Mouse (Mus musculus) ES-E14 (cell line): ENCODE measurements around the gene Dagla. TPM values are rescaled to one million over a fixed set of nuclear protein-coding genes. Genes with fewer than 3 reads are reported as not detected.
A peak's percentile ranks its signal among the peaks of the same experiment; 100 is the strongest.

Experiments
- DNase-seq: peaks from one replicate; pipeline ENCODE4 v3.0.0-alpha.2; 2013; ENCODE audit warnings: low read depth, low spot score
- H3K27ac ChIP-seq: 2 replicates; pipeline ENCODE4 v1.5.1; 2012; ENCODE audit warnings: low read depth, mild to moderate bottlenecking, low read length, moderate library complexity, mixed read lengths; ENCODE audit not compliant: poor library complexity, insufficient read depth, severe bottlenecking
- H3K36me3 ChIP-seq: 2 replicates; pipeline ENCODE4 v1.6.1; 2012; ENCODE audit warnings: mild to moderate bottlenecking, low read length, moderate library complexity, mixed read lengths; ENCODE audit not compliant: control insufficient read depth, poor library complexity, insufficient read depth, severe bottlenecking
- H3K4me1 ChIP-seq, 2 experiments: fragments of 150-350 bp in 1 of 2; sonication (generic) in 1 of 2; 2 replicates each; pipeline ENCODE4 v1.6.1; 2012; ENCODE audit warnings: low read length in 2 of 2, mild to moderate bottlenecking in 1 of 2, mixed read lengths in 1 of 2; ENCODE audit not compliant: control insufficient read depth in 2 of 2, insufficient read depth in 2 of 2, poor library complexity in 1 of 2
- H3K4me3 ChIP-seq, 2 experiments: fragments of 150-350 bp in 1 of 2; sonication (generic) in 1 of 2; 2 replicates each; pipeline ENCODE4 v1.5.1; 2012; ENCODE audit warnings: low read length in 2 of 2, low read depth in 1 of 2, mild to moderate bottlenecking in 1 of 2, mixed read lengths in 1 of 2; ENCODE audit not compliant: insufficient read depth in 1 of 2, poor library complexity in 1 of 2, severe bottlenecking in 1 of 2
- H3K9ac ChIP-seq: 2 replicates; pipeline ENCODE4 v1.6.1; 2012; ENCODE audit warnings: low read depth, mild to moderate bottlenecking, low read length, mixed read lengths; ENCODE audit not compliant: poor library complexity, insufficient read depth, severe bottlenecking
- H3K9me3 ChIP-seq: fragments of 150-350 bp; sonication (generic); 2 replicates; pipeline ENCODE4 v1.6.1; 2012; ENCODE audit warnings: low read depth, mild to moderate bottlenecking, low read length; ENCODE audit not compliant: control insufficient read depth, insufficient read depth
- CHD2 ChIP-seq: IDR thresholded peaks from 2 replicates; pipeline ENCODE4 v1.6.1; 2014; ENCODE audit warnings: mild to moderate bottlenecking, low read depth, low read length, inconsistent platforms
- HCFC1 ChIP-seq: IDR thresholded peaks from 2 replicates; pipeline ENCODE4 v1.6.1; 2012; ENCODE audit warnings: low read length, inconsistent platforms, borderline replicate concordance; ENCODE audit not compliant: insufficient read depth
- MAFK ChIP-seq: IDR thresholded peaks from 2 replicates; pipeline ENCODE4 v1.6.1; 2014; ENCODE audit warnings: mild to moderate bottlenecking, low read depth, low read length, inconsistent platforms; ENCODE audit not compliant: insufficient read depth
- ZC3H11A ChIP-seq: IDR thresholded peaks from 2 replicates; pipeline ENCODE4 v1.6.1; 2012; ENCODE audit warnings: low read depth, mild to moderate bottlenecking, inconsistent platforms, low read length, borderline replicate concordance
- ZNF384 ChIP-seq: IDR thresholded peaks from 2 replicates; pipeline ENCODE4 v1.6.1; 2012; ENCODE audit warnings: low read depth, low read length, inconsistent platforms
- in situ Hi-C, 2 experiments: fragments of 600-800 bp; cut with MboI; formaldehyde crosslinking; loops; one replicate each; pipeline ENCODE4 v1.15.1; 2025; ENCODE audit warnings: low sequenced_read_pairs in 2 of 2, inconsistent platforms in 1 of 2; ENCODE audit not compliant: unreplicated experiment in 2 of 2
- total RNA-seq: library from RNA; depleted of rRNA; stranded (reverse); fragments of 300-350 nt; gene quantifications from 2 replicates; pipeline ENCODE4 v1.2.3, GENCODE M21; 2012

Dagla gene
- total RNA-seq, 1 experiment: 1.2 TPM

GRCm38 (mm10) chr19:10277331-10277730 lies 27.3 kb downstream of the Dagla start:
- H3K4me1 ChIP-seq: peaks cover 10 to 32% of the 10 kb centered on the region in 2 experiments
- no peaks in the 10 kb centered on the region for H3K36me3 ChIP-seq
- peak overlapping the region; percentile 45 to 51 for H3K4me3 ChIP-seq
- TF ChIP-seq CHD2 (no peak), ZC3H11A (no peak), ZNF384 (no peak), HCFC1 (no peak), MAFK (no peak)
- H3K9me3 ChIP-seq: no peaks in the 10 kb centered on the region
- peak overlapping the region; percentile 63; the same call in 1 of the 2 replicates for H3K27ac ChIP-seq
- peak overlapping the region; percentile 45 for H3K9ac ChIP-seq
- in situ Hi-C loops: no loop called here
- no peak for DNase-seq

DNA sequence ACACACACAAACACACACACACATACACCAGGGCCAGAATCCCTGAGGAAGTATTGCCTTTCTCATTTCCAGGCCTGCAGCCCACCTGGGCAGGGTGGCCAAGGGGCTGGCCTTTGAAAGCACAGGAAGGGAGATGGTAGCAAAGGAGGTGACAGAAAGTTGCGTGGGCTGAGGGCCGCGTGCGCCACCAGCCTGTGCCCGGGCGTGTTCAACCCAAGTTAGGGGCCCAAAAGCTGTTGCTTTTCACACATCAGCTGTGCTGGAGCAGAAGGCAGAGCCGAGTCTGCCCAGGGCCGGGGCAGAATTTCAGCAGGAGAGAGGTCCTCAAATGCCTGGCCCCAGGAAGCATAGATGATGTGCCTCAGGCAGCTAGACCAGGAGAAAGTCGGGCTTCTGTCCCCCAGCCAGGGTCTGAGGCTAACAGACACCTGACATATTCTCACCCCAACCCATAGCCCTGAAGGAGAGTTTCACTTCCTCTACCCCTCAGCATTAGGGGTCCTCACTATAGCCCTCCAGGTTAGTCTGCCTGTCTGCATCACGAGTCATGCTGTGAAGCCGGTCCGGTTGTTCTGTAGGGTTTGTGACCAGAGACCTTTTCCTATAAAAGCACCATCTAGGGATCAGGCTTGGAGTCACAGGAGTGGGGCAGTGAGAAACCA lies 28.1 kb downstream of the Dagla start:
- no peak for DNase-seq
- no peaks in the 10 kb centered on the region for H3K36me3 ChIP-seq
- TF ChIP-seq ZNF384: no peak
- TF ChIP-seq ZC3H11A: no peak
- TF ChIP-seq HCFC1: no peak
- TF ChIP-seq CHD2: no peak
- TF ChIP-seq MAFK: no peak
- H3K9me3 ChIP-seq: no peaks in the 10 kb centered on the region
- H3K4me3 ChIP-seq: peak overlapping the region in 1 of 2 experiments; percentile 17; a peak in 2 of 4 replicates
- in situ Hi-C loops: no loop called here
- no peak overlapping the region for H3K27ac ChIP-seq
- peaks cover 13 to 36% of the 10 kb centered on the region in 2 experiments for H3K4me1 ChIP-seq
- H3K9ac ChIP-seq: peak overlapping the region; percentile 15; the same call in 1 of the 2 replicates

DNA sequence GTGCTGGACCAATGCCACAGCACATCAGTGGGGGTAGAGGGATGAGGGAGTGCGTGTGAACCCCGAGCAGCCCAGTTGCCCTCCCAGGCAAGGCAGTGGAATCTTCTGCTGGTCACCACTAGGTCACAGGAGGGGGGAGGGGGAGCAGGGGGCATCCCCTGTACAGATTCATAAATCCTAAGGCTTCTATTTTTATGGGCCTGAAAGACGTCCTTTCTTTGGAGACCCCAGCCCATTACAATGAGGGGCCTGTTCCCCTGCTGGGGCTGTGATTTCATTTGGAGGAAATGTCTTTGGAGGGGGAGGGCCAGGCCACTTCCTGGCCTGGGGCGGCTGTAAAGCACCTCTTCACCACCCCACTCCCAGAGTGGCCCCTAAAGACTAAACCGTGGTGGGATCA lies 30.6 kb downstream of the Dagla start:
- Histone ChIP-seq H3K36me3 (no peaks in the 10 kb centered on the region), H3K4me3 (no peak overlapping the region), H3K27ac (no peak overlapping the region), H3K9me3 (no peaks in the 10 kb centered on the region), H3K4me1 (peaks cover 13 to 41% of the 10 kb centered on the region in 2 experiments), H3K9ac (no peak overlapping the region)
- DNase-seq: no peak
- in situ Hi-C loops: no loop called here
- TF ChIP-seq ZNF384 (no peak), HCFC1 (no peak), MAFK (no peak), CHD2 (no peak), ZC3H11A (no peak)

- peaks cover 11 to 32% of the 10 kb centered on the region in 2 experiments for H3K4me1 ChIP-seq
Observed at GRCm38 (mm10) chr19:10272746-10273145, 31.9 kb downstream of the Dagla start.

More at GRCm38 (mm10) chr19:10272746-10273145, 31.9 kb downstream of the Dagla start:
- in situ Hi-C loops: no loop called here
- H3K4me3 ChIP-seq: no peak overlapping the region
- H3K9me3 ChIP-seq: no peaks in the 10 kb centered on the region
- 0 out of 2 replicates have a peak overlapping the region, but pooled peaks have one; percentile 2 for H3K9ac ChIP-seq
- no peaks in the 10 kb centered on the region for H3K36me3 ChIP-seq
- H3K27ac ChIP-seq: no peak overlapping the region
- TF ChIP-seq MAFK (no peak), HCFC1 (no peak), ZC3H11A (no peak), ZNF384 (no peak), CHD2 (no peak)
- no peak for DNase-seq
